Mouse (Mus musculus) T-helper 17 cell (primary cell): ENCODE data around the gene Malrd1.

Experiments used
- in situ Hi-C, 2 experiments: fragments of 300-600 bp; cut with MboI, MseI; formaldehyde crosslinking; loops; 1 replicate in 1 of 2; 2 replicates in 1 of 2; pipeline ENCODE4 v1.15.1; 2025; ENCODE audit warnings: high pct_unique_total_duplicates in 2 of 2

Gene Malrd1

GRCm38 (mm10) chr2:16029752-16030151 is 503.5 kb downstream of the Malrd1 start:
- in situ Hi-C loops: no loop called here

DNA sequence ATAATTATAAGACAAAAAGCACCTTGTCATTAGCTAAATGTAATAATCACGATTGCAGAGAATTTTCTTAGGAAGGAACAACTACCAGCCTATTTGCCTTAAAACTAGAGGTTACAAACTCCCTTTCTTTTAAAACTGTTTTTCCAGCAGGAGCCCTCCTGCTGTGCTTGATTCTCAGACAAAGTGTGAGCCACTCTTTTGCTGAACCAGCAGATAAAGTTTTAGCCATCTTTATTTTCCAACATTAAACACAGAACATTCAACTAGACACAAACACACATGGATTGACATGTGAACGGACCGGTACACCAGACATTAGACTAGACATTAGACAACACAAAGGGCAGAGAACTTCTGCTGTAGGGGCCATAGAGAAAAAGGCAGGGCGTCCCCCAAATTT is 505.3 kb downstream of the Malrd1 start:
- in situ Hi-C loops: no loop called here

- in situ Hi-C loops: no loop called here
Observed at GRCm38 (mm10) chr2:16032804-16033203, 506.5 kb downstream of the Malrd1 start.

DNA sequence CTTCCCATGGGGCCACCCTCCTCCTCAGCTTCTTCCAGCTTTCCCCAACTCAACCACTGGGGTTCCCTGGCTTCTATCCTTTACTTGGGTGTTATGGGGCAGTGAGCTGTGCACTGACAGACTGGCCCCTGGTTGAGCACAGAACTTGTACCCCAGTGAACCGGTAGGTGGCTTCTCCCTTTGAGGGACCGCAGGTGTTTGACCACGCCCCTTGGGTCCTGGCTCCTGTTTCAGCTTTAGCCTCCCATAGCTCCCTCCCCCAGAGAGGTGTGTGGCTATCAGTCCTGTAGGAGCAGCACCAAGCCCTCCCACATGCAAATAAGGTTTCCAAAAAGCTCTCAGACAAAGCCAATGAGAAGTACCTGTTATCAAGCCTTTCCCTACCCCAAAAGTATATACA is 584.4 kb downstream of the Malrd1 start:
- in situ Hi-C loops: no loop called here

DNA sequence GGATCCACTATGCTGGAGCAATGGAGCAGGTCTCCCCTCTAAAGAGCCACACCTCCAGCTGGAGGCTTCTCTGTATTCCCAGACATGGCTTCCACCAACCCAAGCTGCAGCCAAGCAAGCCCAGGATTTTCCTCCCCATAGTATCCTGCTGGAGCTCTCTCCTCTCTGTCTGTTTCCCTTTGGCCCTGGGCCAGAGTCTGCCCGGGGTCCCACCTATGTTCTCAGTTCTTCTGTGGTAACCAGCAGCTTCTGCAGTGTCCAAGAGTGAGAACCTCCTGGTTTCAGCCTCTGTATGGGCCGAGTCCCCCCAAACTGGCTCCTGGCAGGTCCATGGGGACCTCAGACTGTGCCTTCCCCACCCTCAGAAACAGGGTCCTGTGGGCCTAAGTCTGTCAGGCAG is 587.1 kb downstream of the Malrd1 start:
- in situ Hi-C loops: no loop called here

GRCm38 (mm10) chr2:16147999-16148398 is 621.7 kb downstream of the Malrd1 start:
- in situ Hi-C loops: no loop called here

DNA sequence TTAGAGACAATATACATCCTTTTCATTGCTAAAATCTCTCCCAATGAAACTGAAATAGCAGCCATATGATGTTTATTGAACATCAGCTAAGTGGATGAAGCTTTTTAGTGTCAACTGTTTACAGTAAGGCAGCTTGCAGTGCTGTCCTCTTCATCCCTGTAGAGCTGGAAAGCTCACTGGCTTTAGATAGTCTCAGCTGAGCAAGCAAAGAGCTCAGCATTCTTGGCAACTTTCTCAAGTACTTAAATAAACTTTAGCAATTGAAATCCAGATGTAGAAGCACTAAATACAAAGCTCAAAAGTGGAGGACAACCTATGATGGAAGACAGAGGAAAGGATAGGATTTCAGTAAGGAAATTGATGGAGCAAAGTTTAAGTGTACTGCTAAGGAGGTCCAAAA is 626.3 kb downstream of the Malrd1 start:
- in situ Hi-C loops: no loop called here

DNA sequence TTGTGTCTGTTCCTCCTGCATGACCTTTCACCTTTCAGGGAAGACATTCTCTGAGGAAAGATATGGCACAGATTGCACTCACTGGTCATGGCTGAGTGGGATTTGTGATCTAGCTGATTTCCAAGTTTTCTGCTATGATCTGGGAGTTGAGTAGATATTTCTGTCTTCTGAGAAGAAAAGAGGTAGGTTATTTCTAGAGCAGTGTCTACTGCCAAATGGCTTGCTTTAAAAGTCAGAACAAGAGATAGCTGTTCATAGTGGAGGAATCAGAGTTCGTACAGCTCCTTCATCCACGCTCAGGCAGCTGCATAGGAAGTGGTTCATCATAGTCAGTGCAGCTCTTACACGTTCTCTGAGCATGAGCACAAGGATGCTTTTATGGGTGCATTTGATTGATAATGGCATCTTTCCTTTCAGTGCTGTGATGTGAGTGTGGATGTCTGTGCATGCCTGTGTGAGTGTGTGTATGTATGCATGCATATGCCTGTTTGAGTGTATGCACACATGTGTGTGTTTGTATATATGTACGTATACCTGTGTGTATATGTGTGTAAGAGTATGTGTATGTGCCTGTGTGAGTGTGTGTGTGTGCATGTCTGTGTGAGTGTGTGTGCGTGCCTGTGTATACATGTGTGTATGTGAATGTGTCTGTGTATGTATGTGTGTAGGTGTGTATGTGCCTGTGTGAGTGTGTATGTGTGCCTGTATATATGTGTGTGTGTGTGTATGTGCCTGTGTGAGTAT is 637.1 kb downstream of the Malrd1 start:
- in situ Hi-C loops: no loop called here

- in situ Hi-C loops: no loop called here
Observed at GRCm38 (mm10) chr2:16168611-16169010, 642.3 kb downstream of the Malrd1 start.

DNA sequence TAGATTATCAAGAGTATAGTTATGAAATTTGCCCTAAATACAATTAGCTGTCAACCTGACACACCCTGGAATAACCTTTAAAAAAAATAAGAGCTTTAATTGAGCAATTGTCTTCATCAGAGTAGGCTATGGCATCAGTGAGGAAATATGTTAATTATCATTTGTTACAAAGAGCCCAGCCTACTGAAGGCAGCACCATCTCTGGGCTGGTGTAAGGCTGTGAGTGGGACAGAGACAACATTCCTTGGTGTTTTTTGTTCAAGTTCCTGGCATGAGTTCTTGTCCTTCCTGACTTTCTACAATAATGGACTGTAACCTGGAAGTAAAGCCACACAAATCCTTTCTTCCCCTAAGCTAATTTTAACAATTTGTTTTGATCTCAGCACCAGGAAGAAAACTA is 645.8 kb downstream of the Malrd1 start:
- in situ Hi-C loops: no loop called here

GRCm38 (mm10) chr2:16173355-16173754 is 647.1 kb downstream of the Malrd1 start:
- in situ Hi-C loops: no loop called here

- in situ Hi-C loops: no loop called here
Observed at GRCm38 (mm10) chr2:16182140-16182539, 655.9 kb downstream of the Malrd1 start.

DNA sequence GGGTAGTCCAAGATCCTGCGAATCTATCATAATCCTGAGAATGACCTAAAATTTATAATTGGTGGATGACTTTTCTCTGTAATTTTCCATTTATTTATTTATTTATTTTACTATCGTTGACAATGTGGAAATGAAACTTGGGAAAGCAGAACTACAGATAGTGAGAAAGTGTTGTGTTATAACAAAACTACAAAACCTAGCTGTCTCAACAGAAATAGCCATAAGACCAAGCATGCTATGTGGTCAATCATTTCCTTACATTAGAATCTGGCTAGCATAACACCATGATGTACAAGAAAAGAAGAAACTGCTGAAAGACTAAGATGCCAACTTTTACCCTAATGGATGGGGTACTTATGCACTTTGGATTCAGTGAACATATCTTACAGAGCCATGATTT is 656.9 kb downstream of the Malrd1 start:
- in situ Hi-C loops: no loop called here

- in situ Hi-C loops: no loop called here
Observed at GRCm38 (mm10) chr2:16210016-16210415, 683.7 kb downstream of the Malrd1 start.

DNA sequence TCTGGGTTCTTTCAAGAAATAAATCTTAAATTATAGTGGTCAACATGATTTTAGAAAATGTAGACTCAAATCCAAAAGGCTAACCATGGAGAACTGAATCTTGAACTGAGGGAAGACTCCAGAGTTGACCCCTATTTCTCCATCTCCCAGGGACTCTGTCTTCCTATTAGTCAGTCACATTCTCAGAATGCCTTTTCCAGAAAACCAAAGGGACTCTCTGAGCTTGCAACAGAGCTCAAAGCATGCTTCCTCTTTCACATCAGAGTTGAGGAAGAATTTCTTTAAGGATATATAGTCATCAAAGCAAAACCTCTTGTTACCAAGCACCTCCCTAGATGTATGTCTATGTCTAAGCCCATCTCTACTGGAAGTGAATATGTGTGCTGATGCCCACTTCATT is 686.5 kb downstream of the Malrd1 start:
- in situ Hi-C loops: no loop called here

GRCm38 (mm10) chr2:16214111-16214510 is 687.8 kb downstream of the Malrd1 start:
- in situ Hi-C loops: no loop called here

GRCm38 (mm10) chr2:16228187-16228832 is 702.0 kb downstream of the Malrd1 start:
- in situ Hi-C loops: no loop called here

DNA sequence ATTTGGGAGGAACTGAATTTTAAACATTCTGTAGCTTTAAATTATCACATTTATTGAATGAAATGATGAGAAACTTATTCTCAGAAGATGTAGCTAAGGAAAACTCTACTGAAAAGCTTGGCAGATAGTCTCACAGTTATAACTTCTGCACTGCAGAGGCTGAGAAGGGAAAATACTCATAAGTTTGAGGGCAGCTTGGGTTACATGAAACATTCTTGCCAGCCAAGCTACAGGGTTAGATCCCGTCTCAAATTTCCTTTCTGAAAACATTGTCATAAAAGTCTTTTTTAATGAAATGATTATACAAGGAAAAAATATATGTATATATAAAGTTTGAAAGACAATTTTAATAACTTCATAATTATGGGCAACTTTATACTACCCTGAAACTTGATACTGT is 714.6 kb downstream of the Malrd1 start:
- in situ Hi-C loops: no loop called here

DNA sequence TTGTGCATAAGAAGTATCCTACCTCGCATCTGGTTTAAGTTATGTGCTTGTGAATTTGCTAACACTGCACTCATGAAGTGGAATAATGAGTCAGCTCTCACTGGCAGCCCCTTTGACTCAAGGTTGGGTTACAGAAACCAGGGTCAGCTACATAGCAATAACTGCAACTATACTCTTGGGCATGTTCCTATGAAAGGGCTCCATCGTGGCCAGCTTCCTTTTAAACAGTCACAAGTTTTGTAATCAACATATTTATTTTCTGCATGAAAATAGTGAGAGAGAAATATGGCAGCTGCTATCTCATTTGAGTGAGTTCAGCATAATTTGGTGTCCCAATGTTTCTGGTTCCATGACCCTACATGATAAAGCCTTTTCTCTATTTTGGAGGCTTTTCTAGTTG is 716.8 kb downstream of the Malrd1 start:
- in situ Hi-C loops: no loop called here

- in situ Hi-C loops: no loop called here
Observed at GRCm38 (mm10) chr2:16248861-16249260, 722.6 kb downstream of the Malrd1 start.

DNA sequence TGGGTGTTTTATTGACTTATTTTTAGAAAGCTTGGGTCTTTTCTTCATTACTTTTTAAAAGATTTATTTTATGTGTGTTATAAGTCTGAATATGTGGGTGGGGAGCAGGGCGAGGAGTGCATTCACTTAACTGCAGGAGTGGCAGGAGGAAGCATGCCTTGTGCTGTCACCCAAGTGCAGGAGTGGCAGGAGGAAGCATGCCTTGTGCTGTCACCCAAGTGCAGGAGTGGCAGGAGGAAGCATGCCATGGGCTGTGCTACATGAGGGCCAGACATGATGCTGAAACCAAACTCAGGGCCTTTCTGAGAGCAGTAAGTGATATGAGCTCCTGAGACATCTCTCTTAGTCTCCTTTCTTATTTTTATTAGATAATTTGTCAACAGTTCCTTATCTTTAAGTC is 726.0 kb downstream of the Malrd1 start:
- in situ Hi-C loops: no loop called here
